Mouse (Mus musculus): ENCODE results near the gene Rasgrf2.

- no peak for TF ChIP-seq EP300 (optimal IDR thresholded peaks at IDR 0.05)
- TF ChIP-seq CTCF (IDR thresholded peaks at IDR 0.05; ENCODE audit: low read depth), result no peak
Observed at GRCm38 (mm10) chr13:92053748-92054147, 77.7 kb downstream of the Rasgrf2 start.

Data from stomach, postnatal 0 days (tissue).